Mouse (Mus musculus) C2C12 (cell line): Measurements from ENCODE around the gene Ankzf1. TPM values are rescaled to one million over a fixed set of nuclear protein-coding genes. Genes with fewer than 3 reads are reported as not detected.
A peak's percentile ranks its signal among the peaks of the same experiment; 100 is the strongest.

Experiments used
- H3K27me3 ChIP-seq: one replicate; pipeline ENCODE4 v1.6.1; 2011; ENCODE audit not compliant: control insufficient read depth, insufficient read depth, insufficient read length
- H3K36me3 ChIP-seq: one replicate; pipeline ENCODE4 v1.6.1; 2011; ENCODE audit not compliant: control insufficient read depth, insufficient read depth
- H3K4me3 ChIP-seq: one replicate; pipeline ENCODE4 v1.5.1; 2011; ENCODE audit warnings: mild to moderate bottlenecking, control low read depth; ENCODE audit not compliant: poor library complexity, insufficient read depth, severe bottlenecking
- H3K79me2 ChIP-seq: one replicate; pipeline ENCODE4 v1.6.1; 2011; ENCODE audit not compliant: control insufficient read depth, insufficient read depth
- H3K79me3 ChIP-seq: one replicate; pipeline ENCODE4 v1.6.1; 2011; ENCODE audit warnings: low read depth, control low read depth
- H3ac ChIP-seq: one replicate; pipeline ENCODE3; 2011; ENCODE audit warnings: low read depth; ENCODE audit not compliant: control insufficient read depth, insufficient read length
- CEBPB ChIP-seq: IDR thresholded peaks from one replicate; pipeline ENCODE4 v1.6.1; 2011; ENCODE audit warnings: low read depth, mild to moderate bottlenecking, control low read depth, moderate library complexity
- CTCF ChIP-seq: IDR thresholded peaks from one replicate; pipeline ENCODE4 v1.5.1; 2011; ENCODE audit not compliant: control insufficient read depth, insufficient read depth, insufficient read length
- FOSL1 ChIP-seq: IDR thresholded peaks from one replicate; pipeline ENCODE4 v1.8.0; 2011; ENCODE audit warnings: mild to moderate bottlenecking, low read length; ENCODE audit not compliant: poor library complexity, insufficient read depth, severe bottlenecking
- MAX ChIP-seq: IDR thresholded peaks from one replicate; pipeline ENCODE4 v1.6.1; 2011; ENCODE audit warnings: mild to moderate bottlenecking, control low read depth
- MYOD1 ChIP-seq: IDR thresholded peaks from one replicate; pipeline ENCODE4 v1.6.1; 2011; ENCODE audit warnings: low read depth; ENCODE audit not compliant: control insufficient read depth, insufficient read length
- MYOG ChIP-seq: IDR thresholded peaks from one replicate; pipeline ENCODE4 v1.6.1; 2011; ENCODE audit not compliant: control insufficient read depth, insufficient read length; ENCODE audit errors: extremely low read depth
- USF1 ChIP-seq: IDR thresholded peaks from one replicate; pipeline ENCODE4 v1.6.1; 2011; ENCODE audit warnings: low read depth, mild to moderate bottlenecking, control low read depth, moderate library complexity
- long read RNA-seq, 2 experiments: library from polyadenylated mRNA; unstranded; transcript quantifications; one replicate each; pipeline ENCODE4 v2.0.0; 2019 to 2020
- polyA plus RNA-seq: library from polyadenylated mRNA; unstranded; fragments of >200 nt; fragmentation: generic; extraction: Trizol; gene quantifications from one replicate; pipeline ENCODE4 v1.2.1, GENCODE M21; 2012; ENCODE audit warnings: missing spikeins

The Ankzf1 gene
- 4.0 TPM for polyA plus RNA-seq
- long read RNA-seq, experiment 1, partial matches to known transcripts: 4 of 11 reads
- long read RNA-seq, experiment 1, other reads (novel, unspliced or antisense): 2 of 11 reads
- long read RNA-seq, experiment 2, transcript Ankzf1-208 (13 exons, 2,739 nt): major isoform, 61 of 81 reads
- long read RNA-seq, experiment 2, partial matches to known transcripts: 4 of 81 reads
- long read RNA-seq, experiment 2, other reads (novel, unspliced or antisense): 15 of 81 reads

DNA sequence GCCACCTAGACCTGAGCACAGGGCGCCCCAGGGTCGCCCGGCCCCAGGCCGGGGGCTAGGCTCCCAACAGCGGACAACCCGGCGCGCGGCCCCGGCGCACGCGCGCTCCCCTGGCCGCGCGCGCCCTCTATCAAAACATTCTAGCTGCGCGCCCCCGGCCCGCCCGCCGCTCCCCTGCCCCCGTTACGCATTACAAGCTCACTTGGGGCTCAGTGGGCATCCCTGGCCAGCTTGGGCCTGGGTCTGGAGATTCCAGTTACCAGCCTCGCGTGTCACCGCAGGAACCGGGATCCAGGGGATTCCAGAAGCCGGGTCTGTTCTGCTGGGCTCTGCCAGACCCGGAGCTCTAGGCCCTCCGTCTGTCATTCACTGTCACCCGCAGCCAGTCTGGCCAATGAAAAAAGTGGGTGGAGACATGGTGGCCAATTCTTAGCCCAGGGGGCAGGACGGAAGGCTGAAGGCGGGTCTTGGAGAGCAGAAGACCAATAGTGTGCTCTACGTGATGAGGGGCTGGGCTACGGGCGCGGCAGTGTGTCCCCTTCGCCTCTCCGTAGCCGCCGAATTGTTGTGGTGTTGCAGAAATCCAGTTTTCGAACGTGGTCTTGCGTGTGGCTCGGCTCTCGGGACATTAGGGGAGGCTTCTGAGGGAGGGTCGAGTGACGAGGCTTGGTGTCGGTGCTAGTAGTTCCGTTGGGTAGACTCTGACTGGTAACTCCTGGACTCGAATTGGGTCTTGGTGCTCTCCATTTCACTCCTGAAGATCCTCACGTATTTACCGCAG lies at the start of gene Ankzf1, which contains the start of gene Atg9a:
Gene Ankzf1 (plus strand): TSS at position 530 of the 781 bp plus-strand sequence.
Gene Atg9a (minus strand): TSS at position 575 of the 781 bp plus-strand sequence.
- H3K79me2 ChIP-seq: peaks cover 8% of the 10 kb centered on the region
- no peaks in the 10 kb centered on the region for H3K36me3 ChIP-seq

DNA sequence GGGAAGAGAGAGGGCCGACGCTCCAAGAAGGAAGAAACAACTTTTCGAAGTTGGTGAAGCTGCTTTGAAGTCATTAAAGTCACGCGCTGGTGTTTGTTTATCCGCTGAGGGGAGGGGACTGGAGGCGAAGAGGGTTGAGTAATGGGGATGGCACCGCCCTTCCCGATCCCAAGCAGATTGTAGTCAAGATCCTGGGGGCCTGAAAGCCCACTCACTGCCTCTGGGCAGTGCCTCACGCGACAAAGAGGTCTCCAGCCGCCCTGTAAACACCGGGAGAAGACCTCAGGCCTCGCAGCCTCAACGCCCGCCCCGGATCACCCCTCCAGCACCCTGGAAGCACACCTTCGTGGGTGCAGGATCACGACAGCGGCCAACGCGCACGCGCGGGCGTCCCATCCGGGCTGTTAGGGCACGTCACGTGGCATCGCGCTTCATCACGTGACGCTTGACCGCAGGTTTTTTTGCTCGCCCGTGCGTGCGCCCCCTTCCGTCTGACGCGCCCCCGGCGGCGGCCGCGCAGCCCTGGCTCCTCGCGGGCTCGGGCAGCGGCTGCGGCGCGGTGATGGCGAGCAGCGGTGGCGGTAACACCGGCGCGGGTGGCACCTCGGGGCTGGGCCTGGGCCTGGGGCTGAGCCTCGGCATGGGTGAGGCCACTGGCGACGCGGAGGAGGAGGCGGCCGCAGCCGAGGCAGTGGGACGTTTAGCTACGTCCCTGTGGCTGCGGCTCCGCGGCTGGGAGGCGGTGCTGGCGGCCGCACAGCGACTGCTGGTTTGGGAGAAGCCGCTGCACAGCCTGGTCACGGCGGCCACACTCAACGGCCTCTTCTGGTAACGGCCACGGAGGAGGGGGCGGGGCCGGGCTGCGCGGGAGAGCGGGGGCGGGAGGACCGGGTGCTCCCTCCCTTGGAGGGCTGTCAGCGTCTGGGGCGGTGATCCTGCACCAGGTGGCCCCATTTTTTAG lies 49.4 kb upstream of the Ankzf1 start, which contains the start of the genes Cnppd1 and Retreg2:
Gene Cnppd1 (minus strand): TSS at position 411 of the 961 bp plus-strand sequence.
Gene Retreg2 (plus strand): TSS at position 478 of the 961 bp plus-strand sequence.
- H3K27me3 ChIP-seq: no peaks in the 10 kb centered on the region
- TF ChIP-seq CTCF (peak; percentile 95), FOSL1 (no peak), USF1 (peak; percentile 99), CEBPB (no peak), MYOG (no peak), MAX (peak; percentile 62), MYOD1 (no peak)
- peak within 1 kb of the TSS; percentile 50 for H3K4me3 ChIP-seq

More for the DNA sequence above, at the start of gene Ankzf1, which contains the start of gene Atg9a:
- Histone ChIP-seq H3ac (peak within 1 kb of the TSS; percentile 81), H3K4me3 (peak within 1 kb of the TSS; percentile 75), H3K27me3 (no peaks in the 10 kb centered on the region), H3K79me3 (peaks cover 3% of the 10 kb centered on the region)
- no peak for TF ChIP-seq MAX
- TF ChIP-seq MYOG: no peak
- TF ChIP-seq CTCF: no peak
- TF ChIP-seq USF1: no peak
- TF ChIP-seq MYOD1: no peak
- TF ChIP-seq FOSL1: no peak
- TF ChIP-seq CEBPB: no peak

DNA sequence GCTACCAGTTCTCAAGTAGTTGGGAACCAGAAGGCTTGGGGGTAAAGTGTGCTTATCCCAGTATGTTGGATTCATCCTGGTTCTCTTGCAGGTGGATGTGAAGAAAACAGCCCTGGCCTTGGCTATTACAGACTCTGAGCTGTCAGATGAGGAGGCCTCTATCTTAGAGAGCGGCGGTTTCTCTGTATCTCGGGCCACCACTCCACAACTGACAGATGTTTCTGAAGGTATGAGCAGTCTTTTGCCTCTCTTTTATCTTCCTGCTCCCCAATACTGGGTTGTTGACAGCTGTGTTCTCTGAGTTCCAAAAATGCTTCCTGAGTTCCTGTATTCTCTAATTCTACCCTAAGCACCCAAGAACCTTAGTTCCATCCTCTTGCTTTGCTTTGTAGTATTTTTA lies 46.4 kb upstream of the Ankzf1 start:
- Histone ChIP-seq H3K79me3 (peaks cover 11% of the 10 kb centered on the region), H3K4me3 (no peak overlapping the region), H3K27me3 (no peaks in the 10 kb centered on the region), H3K79me2 (peaks cover 35% of the 10 kb centered on the region), H3ac (no peak overlapping the region), H3K36me3 (peaks cover 48% of the 10 kb centered on the region)
- no peak for TF ChIP-seq MAX
- no peak for TF ChIP-seq USF1
- TF ChIP-seq CTCF: no peak
- no peak for TF ChIP-seq FOSL1
- no peak for TF ChIP-seq MYOD1
- TF ChIP-seq CEBPB: no peak
- no peak for TF ChIP-seq MYOG

More for the DNA sequence above, 49.4 kb upstream of the Ankzf1 start, which contains the start of the genes Cnppd1 and Retreg2:
- H3K79me2 ChIP-seq: peaks cover 39% of the 10 kb centered on the region
- peaks cover 11% of the 10 kb centered on the region for H3K79me3 ChIP-seq
- peaks cover 51% of the 10 kb centered on the region for H3K36me3 ChIP-seq
- H3ac ChIP-seq: peak within 1 kb of the TSS; percentile 90

DNA sequence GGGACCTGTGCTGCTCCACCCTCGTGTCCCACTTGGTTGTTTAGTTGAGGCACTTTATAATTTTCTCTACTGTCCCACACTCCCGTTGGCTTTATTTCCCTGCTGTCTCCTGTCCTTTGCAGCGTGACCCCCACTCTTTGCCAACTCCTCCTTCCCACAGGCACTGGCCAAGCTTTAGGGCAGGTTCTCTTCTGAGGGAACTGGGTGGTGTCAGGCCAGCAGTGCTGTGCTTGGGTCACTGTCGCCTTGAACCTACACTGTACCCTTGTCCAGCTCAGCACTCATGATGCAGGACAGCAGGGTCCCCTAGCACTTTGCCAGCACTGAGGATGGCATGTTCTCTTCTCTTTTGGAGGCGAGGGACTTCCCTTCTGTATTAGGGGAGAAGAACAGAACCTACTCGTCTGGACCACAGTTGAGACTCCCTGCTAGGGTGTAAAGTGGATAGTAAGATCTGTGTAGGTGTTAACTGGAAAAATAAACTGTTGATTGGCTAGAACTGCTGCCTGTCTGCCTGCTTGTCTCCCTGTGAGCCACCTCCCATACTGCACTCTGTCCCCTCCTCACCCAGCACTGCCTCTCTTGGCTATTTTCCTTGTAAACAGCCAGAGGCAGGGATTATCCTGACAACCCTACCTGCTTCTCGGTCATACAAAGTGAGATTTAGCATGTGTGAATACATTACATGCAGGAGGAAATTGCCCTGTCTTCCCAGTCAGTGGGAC lies 44.4 kb upstream of the Ankzf1 start:
- peaks cover 10% of the 10 kb centered on the region for H3K79me3 ChIP-seq
- H3K4me3 ChIP-seq: no peak overlapping the region
- peaks cover 20% of the 10 kb centered on the region for H3K79me2 ChIP-seq
- no peak overlapping the region for H3ac ChIP-seq
- peaks cover 48% of the 10 kb centered on the region for H3K36me3 ChIP-seq
- H3K27me3 ChIP-seq: no peaks in the 10 kb centered on the region
- TF ChIP-seq CEBPB: no peak
- no peak for TF ChIP-seq USF1
- TF ChIP-seq CTCF: no peak
- no peak for TF ChIP-seq MAX
- TF ChIP-seq FOSL1: no peak
